Mouse (Mus musculus) ES-E14 (cell line): ENCODE results near the gene Marveld2. TPM values are rescaled to one million over a fixed set of nuclear protein-coding genes. Genes with fewer than 3 reads are reported as not detected.

Source experiments
- DNase-seq: peaks from one replicate; pipeline ENCODE4 v3.0.0-alpha.2; 2013; ENCODE audit warnings: low read depth, low spot score
- H3K27ac ChIP-seq: 2 replicates; pipeline ENCODE4 v1.5.1; 2012; ENCODE audit warnings: low read depth, mild to moderate bottlenecking, low read length, moderate library complexity, mixed read lengths; ENCODE audit not compliant: poor library complexity, insufficient read depth, severe bottlenecking
- H3K36me3 ChIP-seq: 2 replicates; pipeline ENCODE4 v1.6.1; 2012; ENCODE audit warnings: mild to moderate bottlenecking, low read length, moderate library complexity, mixed read lengths; ENCODE audit not compliant: control insufficient read depth, poor library complexity, insufficient read depth, severe bottlenecking
- H3K4me1 ChIP-seq, 2 experiments: fragments of 150-350 bp in 1 of 2; sonication (generic) in 1 of 2; 2 replicates each; pipeline ENCODE4 v1.6.1; 2012; ENCODE audit warnings: low read length in 2 of 2, mild to moderate bottlenecking in 1 of 2, mixed read lengths in 1 of 2; ENCODE audit not compliant: control insufficient read depth in 2 of 2, insufficient read depth in 2 of 2, poor library complexity in 1 of 2
- H3K4me3 ChIP-seq, 2 experiments: fragments of 150-350 bp in 1 of 2; sonication (generic) in 1 of 2; 2 replicates each; pipeline ENCODE4 v1.5.1; 2012; ENCODE audit warnings: low read length in 2 of 2, low read depth in 1 of 2, mild to moderate bottlenecking in 1 of 2, mixed read lengths in 1 of 2; ENCODE audit not compliant: insufficient read depth in 1 of 2, poor library complexity in 1 of 2, severe bottlenecking in 1 of 2
- H3K9ac ChIP-seq: 2 replicates; pipeline ENCODE4 v1.6.1; 2012; ENCODE audit warnings: low read depth, mild to moderate bottlenecking, low read length, mixed read lengths; ENCODE audit not compliant: poor library complexity, insufficient read depth, severe bottlenecking
- H3K9me3 ChIP-seq: fragments of 150-350 bp; sonication (generic); 2 replicates; pipeline ENCODE4 v1.6.1; 2012; ENCODE audit warnings: low read depth, mild to moderate bottlenecking, low read length; ENCODE audit not compliant: control insufficient read depth, insufficient read depth
- CHD2 ChIP-seq: IDR thresholded peaks from 2 replicates; pipeline ENCODE4 v1.6.1; 2014; ENCODE audit warnings: mild to moderate bottlenecking, low read depth, low read length, inconsistent platforms
- HCFC1 ChIP-seq: IDR thresholded peaks from 2 replicates; pipeline ENCODE4 v1.6.1; 2012; ENCODE audit warnings: low read length, inconsistent platforms, borderline replicate concordance; ENCODE audit not compliant: insufficient read depth
- MAFK ChIP-seq: IDR thresholded peaks from 2 replicates; pipeline ENCODE4 v1.6.1; 2014; ENCODE audit warnings: mild to moderate bottlenecking, low read depth, low read length, inconsistent platforms; ENCODE audit not compliant: insufficient read depth
- ZC3H11A ChIP-seq: IDR thresholded peaks from 2 replicates; pipeline ENCODE4 v1.6.1; 2012; ENCODE audit warnings: low read depth, mild to moderate bottlenecking, inconsistent platforms, low read length, borderline replicate concordance
- ZNF384 ChIP-seq: IDR thresholded peaks from 2 replicates; pipeline ENCODE4 v1.6.1; 2012; ENCODE audit warnings: low read depth, low read length, inconsistent platforms
- in situ Hi-C, 2 experiments: fragments of 600-800 bp; cut with MboI; formaldehyde crosslinking; loops; one replicate each; pipeline ENCODE4 v1.15.1; 2025; ENCODE audit warnings: low sequenced_read_pairs in 2 of 2, inconsistent platforms in 1 of 2; ENCODE audit not compliant: unreplicated experiment in 2 of 2
- total RNA-seq: library from RNA; depleted of rRNA; stranded (reverse); fragments of 300-350 nt; gene quantifications from 2 replicates; pipeline ENCODE4 v1.2.3, GENCODE M21; 2012; rRNA removed

The Marveld2 gene
- total RNA-seq, 1 experiment, result 2.5 TPM

DNA sequence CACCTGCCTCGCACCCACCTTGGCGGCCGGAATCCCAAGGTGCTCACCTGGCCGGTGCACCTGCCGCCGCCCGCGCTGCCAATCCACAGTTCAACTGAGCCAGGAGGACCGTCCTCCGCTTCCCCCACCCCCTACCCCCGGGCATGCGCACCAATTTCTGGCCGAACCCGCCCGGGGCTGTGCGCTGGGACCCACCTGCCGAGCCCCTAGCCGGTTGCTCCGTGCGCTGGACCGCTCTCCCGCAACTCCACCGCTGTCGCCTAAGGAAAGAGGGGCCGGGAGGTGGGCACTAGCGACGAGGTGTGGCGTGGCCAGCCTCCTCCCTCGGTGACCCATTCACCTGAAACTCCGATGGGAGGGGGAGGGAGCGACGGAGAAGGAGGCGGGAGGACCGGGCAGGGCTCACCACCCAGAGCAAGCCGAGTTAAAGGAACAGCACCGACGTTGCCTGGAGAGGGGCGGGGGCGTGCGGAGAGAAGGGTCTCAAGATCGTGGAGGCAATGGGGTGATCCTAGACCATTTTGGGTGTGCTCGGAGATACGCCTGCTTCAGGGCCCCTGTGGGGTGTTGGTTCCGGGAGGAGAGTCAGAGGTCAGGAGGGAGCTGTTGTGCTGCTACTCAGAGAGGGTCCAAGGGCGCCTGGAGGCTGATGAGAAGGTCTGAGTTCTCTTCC lies 64.3 kb downstream of the Marveld2 start, which contains the start of gene Ocln:
Gene Ocln, minus strand, starts transcription at position 350 of the 673 bp plus-strand sequence.
- H3K27ac ChIP-seq, result no peak within 1 kb of the TSS; the same call in 1 of the 2 replicates
- TF ChIP-seq CHD2 (no peak), ZC3H11A (no peak), ZNF384 (no peak), MAFK (no peak), HCFC1 (no peak)

DNA sequence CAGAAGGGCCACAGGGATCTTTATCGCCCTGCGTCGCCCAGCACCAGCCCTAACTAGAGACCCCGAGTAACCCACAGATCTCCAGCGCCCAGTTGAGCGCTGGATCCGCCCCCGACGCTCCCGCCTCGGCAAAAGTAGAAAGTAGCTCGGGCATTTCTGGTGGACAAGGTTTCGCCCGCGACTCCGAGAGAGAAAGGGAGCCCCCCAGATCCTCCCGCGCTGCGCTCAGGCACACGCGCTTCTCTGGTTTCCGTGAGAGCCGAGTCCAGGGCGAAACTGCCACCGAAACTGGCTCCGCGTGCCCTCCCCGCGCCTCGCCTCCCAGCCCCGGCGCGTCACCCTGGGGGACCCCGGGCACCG lies 64.8 kb downstream of the Marveld2 start:
- DNase-seq, result no peak
- in situ Hi-C loops, result no loop called here
- Histone ChIP-seq H3K27ac (no peak overlapping the region), H3K9me3 (no peaks in the 10 kb centered on the region), H3K36me3 (no peaks in the 10 kb centered on the region), H3K4me1 (peaks cover 0 to 3% of the 10 kb centered on the region in 2 experiments; a peak in 1 of 4 replicates), H3K4me3 (peak overlapping the region; percentile 86 to 95), H3K9ac (peak overlapping the region; percentile 83)
- TF ChIP-seq HCFC1 (no peak), ZNF384 (no peak), CHD2 (no peak), MAFK (no peak), ZC3H11A (no peak)

More for the DNA sequence above, 64.3 kb downstream of the Marveld2 start, which contains the start of gene Ocln:
- H3K9ac ChIP-seq, result peak within 1 kb of the TSS; percentile 83
- in situ Hi-C loops, result no loop called here
- H3K4me1 ChIP-seq, result peaks cover 0 to 3% of the 10 kb centered on the region in 2 experiments; a peak in 1 of 4 replicates
- no peaks in the 10 kb centered on the region for H3K9me3 ChIP-seq
- H3K4me3 ChIP-seq, result peak within 1 kb of the TSS; percentile 86 to 95
- no peak for DNase-seq
- no peaks in the 10 kb centered on the region for H3K36me3 ChIP-seq

GRCm38 (mm10) chr13:100551371-100552008 lies 65.3 kb downstream of the Marveld2 start:
- peak overlapping the region; percentile 86 to 95 for H3K4me3 ChIP-seq
- no peaks in the 10 kb centered on the region for H3K36me3 ChIP-seq
- H3K27ac ChIP-seq, result no peak overlapping the region
- in situ Hi-C loops, result no loop called here
- no peak for DNase-seq
- H3K4me1 ChIP-seq, result peaks cover 0 to 3% of the 10 kb centered on the region in 2 experiments; a peak in 1 of 4 replicates
- no peaks in the 10 kb centered on the region for H3K9me3 ChIP-seq
- peak overlapping the region; percentile 83 for H3K9ac ChIP-seq
- TF ChIP-seq MAFK, result no peak
- no peak for TF ChIP-seq ZC3H11A
- no peak for TF ChIP-seq ZNF384
- TF ChIP-seq HCFC1, result no peak
- no peak for TF ChIP-seq CHD2

GRCm38 (mm10) chr13:100547269-100547668 lies 69.5 kb downstream of the Marveld2 start:
- no peak for DNase-seq
- TF ChIP-seq ZNF384 (no peak), CHD2 (no peak), MAFK (no peak), HCFC1 (no peak), ZC3H11A (no peak)
- no peak overlapping the region for H3K9ac ChIP-seq
- H3K9me3 ChIP-seq, result no peaks in the 10 kb centered on the region
- no peaks in the 10 kb centered on the region for H3K36me3 ChIP-seq
- in situ Hi-C loops, result no loop called here
- H3K27ac ChIP-seq, result no peak overlapping the region
- no peak overlapping the region for H3K4me3 ChIP-seq
- no peaks in the 10 kb centered on the region for H3K4me1 ChIP-seq

Other genes with a start within 250 kb of the Marveld2 start
- 0.04 and 0.05 TPM in 2 replicates for gene Naip1, start 164.1 kb downstream of the Marveld2 start, total RNA-seq
- gene Gtf2h2, start 124.4 kb downstream of the Marveld2 start, total RNA-seq, result 39.6 and 39.7 TPM in 2 replicates
- gene Ocln, start 64.3 kb downstream of the Marveld2 start, total RNA-seq, result 6.2 and 17.1 TPM in 2 replicates
- 112 and 162 TPM in 2 replicates for gene Ak6, start 34.0 kb upstream of the Marveld2 start, total RNA-seq
- 22.0 and 31.3 TPM in 2 replicates for gene Rad17, start 34.1 kb upstream of the Marveld2 start, total RNA-seq
- 11.9 and 15.2 TPM in 2 replicates for gene Taf9, start 34.6 kb upstream of the Marveld2 start, total RNA-seq
- gene Ccdc125, start 52.7 kb upstream of the Marveld2 start, total RNA-seq, result 1.7 and 2.3 TPM in 2 replicates
- 60.0 and 83.6 TPM in 2 replicates for gene Cdk7, start 114.0 kb upstream of the Marveld2 start, total RNA-seq
- 45.4 and 58.9 TPM in 2 replicates for gene Mrps36, start 127.7 kb upstream of the Marveld2 start, total RNA-seq
- 31.6 and 39.9 TPM in 2 replicates for gene Cenph, start 158.9 kb upstream of the Marveld2 start, total RNA-seq
- gene Ccnb1, start 169.6 kb upstream of the Marveld2 start, total RNA-seq, result 410 and 549 TPM in 2 replicates
- gene Slc30a5, start 216.5 kb upstream of the Marveld2 start, total RNA-seq, result 85.6 and 102 TPM in 2 replicates